Mouse (Mus musculus) fibroblast of lung, adult 2 months (primary cell): ENCODE data around the gene Prkar2a.

Experiments used
- DNase-seq: peaks from one replicate; pipeline ENCODE4 v3.0.0-alpha.2; 2011; ENCODE audit warnings: low read depth

Gene Prkar2a

DNA sequence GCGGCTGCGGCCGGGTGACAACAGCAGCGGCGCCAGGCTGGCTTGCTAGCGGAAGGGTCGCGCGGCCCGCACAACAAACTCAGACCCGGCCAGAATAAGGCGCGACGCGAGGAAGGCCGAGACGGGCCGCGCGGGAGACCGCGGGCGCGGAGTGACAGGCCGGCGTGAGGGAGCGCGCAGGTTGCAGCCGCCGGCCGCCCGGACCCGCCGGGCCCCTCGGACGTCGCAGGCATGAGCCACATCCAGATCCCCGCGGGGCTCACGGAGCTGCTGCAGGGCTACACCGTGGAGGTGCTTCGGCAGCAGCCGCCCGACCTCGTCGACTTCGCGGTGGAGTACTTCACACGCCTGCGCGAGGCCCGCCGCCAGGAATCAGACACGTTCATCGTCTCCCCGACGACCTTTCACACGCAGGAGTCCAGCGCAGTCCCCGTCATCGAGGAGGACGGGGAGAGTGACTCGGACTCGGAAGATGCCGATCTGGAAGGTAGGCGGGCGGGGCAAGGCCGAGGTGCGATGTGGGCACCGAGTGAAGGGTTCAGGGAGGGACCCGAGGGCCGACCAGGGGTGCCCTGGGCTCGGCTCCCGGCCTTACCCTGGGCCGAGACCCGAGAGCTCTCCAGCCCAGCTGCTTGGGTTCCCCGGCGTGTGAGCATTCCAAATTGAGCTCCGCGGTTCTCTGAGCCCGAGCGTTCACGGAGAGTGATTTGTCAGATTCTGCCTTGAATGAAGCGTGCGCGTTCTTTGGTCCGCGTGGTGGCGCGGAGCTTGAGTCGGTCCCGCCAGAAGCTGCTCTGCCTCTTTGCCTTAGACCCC, 3.3 kb downstream of the Prkar2a start:
- DNase-seq = no peak

DNA sequence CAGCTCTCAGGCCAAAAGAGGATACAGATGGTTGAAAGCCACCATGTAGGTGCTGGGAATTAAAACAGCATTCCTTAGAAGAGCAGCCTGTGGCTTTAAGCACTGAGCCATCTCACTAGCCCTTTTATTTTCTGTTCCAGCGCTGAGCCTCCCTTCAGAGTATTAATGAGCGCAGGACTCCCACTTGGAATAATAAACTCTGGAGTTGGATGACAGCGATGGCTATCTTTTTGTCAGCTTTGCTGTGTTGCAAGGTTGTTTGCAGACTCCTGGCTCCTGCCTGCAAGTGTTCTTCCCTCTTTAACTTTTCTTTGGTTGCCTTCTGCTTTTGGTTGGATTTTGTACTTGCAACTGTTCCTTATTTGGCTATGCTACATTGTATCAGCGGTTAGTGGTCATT, 4.8 kb downstream of the Prkar2a start:
- no peak for DNase-seq

DNA sequence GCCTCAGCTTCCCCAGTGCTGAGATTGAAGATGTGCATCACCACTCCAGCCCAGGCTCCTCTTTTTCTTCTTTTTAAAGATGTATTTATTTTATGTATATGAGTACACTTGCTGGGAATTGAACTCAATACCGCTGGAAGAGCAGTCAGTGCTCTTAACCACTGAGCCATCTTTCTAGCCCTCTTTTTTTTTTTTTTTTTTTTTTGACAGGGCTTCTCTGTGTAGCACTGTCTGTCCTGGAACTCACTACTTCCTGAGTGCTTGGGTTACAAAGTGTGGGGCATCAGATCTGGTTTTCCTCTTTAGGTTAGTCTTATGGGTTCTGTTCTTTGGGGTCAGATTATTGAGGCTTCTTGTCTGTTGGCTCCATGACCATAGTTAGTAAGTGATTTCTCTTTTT, 5.4 kb downstream of the Prkar2a start:
- no peak for DNase-seq

DNA sequence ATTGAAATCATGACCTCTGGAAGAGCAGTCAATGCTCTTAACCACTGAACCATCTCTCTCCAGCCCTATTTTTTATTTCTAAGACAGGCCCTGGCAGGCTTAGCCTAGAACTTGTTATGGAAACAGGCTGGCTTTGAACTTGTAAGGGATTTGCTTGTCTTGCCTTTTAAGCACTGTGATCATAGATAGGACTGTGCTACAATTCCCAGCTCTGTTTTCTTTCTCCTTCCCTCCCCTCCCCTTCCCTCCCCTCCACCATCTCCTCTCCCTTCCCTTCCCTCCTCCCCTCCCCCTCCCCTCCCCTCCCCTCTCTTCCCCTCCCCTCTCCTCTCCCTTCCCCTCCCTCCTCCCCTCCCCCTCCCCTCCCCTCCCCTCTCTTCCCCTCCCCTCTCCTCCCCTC, 13.4 kb downstream of the Prkar2a start:
- DNase-seq = no peak

DNA sequence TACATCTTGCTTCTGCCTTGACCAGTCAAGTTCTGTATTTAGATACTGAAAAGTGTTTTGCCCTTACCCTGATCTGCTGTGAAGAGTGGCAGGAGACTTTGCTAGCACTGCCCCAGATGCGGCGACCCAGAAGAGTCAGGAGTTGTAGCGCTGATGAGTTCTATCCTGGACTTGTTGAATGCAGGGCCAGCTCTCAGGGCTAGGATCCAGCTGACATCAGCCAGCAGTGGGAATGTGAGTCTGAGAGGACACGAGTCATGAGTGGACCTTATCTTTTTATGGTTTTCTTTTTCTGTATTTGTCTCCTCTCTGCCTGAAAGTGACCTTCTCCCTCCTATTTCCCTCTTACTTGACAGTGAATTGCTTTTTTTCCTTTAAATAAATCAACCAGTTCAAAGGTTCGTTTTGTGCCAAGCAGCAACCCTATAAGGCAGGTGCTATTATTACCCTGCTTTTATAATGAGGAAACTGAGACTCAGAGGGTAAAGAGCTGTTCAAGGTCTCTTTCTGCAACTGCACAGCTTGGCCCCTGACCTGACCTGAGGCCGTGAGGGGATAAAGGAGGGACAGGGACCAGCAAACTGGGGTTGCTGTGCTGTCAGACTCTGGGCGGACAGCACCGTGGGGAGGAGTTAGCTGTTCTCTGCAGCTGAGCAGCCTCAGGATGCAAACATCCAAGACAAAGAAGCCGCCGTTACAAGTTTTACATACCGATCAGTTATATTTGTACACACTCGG, 14.4 kb downstream of the Prkar2a start:
- DNase-seq = no peak

DNA sequence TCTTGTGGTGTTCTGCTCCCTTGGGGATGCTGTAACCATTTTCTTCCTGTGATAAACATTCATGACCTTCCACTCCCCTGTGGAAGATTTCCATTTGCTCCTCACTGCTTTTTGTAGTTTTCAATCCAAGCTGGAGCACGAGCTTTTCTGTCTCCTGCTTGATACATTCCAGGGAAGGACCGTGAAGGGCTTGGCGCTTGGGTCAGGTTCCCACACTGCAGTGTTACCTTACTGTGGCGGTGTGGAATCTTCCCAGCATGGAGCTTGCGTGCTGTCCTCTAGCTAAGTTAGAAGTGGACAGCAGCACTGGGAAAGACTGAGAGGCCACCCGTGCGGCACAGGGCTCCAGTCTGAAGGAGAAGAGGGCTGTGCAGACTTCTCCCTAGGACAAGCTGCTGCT, 15.5 kb downstream of the Prkar2a start:
- no peak for DNase-seq

DNA sequence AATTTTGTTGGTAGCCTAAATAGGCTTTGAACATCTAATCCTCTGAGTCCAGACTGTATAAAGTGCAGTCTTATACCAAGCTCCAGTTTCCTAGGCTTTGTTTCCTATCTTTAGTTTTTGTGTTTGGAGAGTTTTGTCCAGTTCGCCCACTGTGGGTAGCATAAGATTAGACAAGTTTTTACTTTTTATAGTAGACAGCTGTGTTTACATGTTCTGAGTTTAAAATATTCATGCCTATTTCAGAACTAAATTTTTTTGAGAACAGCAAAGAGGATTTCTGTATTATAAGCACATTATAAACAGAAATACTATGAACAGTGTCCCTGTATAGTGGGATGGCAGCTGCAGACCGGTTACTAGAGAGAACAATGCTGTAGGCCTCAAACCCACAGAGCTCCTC, 18.1 kb downstream of the Prkar2a start:
- DNase-seq = no peak

DNA sequence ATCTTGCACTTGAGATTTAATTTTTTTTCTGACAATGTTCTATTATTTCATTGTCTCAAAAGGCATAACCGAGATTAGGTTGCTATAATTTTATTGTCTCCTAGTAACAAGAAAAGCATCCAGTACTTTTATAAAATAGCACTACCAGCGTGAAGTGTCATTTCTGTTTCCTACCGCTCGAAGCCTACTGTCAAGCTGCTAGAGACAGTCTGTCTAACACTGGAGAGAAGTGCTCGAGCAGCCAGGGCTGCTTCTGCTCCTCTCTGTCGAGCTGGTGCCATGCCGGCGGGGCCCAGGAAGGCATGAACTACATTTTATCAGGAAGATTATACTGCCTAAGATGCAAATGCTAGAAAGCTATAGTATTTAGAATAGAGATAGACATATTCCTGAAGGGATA, 19.7 kb downstream of the Prkar2a start:
- DNase-seq = no peak

DNA sequence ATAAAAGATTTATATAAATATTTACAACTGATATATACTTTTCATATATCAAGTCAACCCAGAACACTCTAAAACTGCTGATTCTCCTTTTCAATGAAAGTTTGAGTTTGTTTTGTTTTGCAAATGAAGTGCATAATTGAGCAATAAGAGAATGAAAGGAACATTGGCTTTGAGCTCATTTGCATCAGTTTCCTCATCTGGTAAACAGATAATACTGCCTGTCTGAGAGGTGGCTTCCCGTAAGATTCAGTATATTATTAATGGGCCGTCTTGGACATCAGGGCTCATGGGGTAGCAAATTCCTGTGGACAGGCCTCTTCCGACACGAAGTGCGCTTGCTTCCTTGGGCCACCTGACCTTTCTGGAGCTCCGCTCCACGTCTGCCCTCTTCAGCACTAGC, 21.7 kb downstream of the Prkar2a start:
- DNase-seq = no peak

DNA sequence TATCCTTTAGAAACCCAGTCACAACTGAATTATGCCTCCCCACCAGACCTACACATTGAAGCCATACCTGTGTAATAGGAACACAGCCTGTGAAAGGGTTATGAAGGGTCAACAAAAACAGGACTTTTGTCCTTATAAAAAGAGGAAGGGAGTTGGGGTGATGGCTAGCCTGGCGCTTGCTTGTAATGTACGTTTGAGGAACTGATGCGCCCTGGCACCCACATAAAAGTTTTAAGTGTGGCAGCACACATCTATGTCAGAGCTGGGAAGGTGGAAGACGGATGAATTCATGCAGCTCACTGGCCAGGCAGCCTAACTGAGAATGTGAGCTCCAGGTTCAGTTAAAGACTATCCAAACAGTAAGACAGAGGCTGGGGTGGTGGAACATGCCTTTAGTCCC, 27.1 kb downstream of the Prkar2a start:
- DNase-seq = no peak

DNA sequence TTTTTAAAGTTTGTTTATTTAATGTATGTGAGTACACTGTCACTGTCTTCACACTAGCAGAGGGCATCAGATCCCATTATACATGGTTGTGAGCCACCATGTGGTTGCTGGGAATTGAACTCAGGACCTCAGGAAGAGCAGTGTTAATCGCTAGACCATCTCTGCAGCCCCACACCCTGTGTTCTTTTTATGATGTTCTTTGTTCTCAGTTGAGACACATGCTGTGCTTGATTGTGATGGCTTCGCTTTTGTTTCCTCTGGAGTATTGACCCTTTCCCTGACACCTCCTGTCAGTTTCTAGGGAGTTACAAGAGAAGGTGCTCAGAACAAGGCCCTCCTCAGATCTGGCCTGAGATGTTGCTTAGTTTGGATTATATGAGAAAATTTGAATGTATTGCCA, 34.6 kb downstream of the Prkar2a start:
- DNase-seq = no peak

DNA sequence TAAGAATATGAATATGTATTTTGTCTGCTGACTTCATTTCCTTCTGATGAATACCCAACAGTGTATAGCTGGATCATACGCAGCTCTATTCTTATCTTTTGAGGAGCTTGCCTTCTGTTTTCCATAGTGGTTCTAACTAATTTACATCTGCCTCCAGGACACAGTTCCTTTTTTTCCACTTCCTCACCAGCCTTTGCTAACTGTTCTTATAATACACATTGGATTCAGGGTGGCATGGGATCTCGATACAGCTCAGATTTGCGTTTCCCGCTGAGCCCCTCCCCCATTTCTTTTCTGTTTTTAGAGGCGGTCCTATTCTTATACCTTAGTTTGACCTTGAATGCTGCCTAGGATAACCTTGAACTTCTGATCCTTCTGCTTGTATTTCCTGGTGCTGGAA, 37.0 kb downstream of the Prkar2a start:
- DNase-seq = no peak

DNA sequence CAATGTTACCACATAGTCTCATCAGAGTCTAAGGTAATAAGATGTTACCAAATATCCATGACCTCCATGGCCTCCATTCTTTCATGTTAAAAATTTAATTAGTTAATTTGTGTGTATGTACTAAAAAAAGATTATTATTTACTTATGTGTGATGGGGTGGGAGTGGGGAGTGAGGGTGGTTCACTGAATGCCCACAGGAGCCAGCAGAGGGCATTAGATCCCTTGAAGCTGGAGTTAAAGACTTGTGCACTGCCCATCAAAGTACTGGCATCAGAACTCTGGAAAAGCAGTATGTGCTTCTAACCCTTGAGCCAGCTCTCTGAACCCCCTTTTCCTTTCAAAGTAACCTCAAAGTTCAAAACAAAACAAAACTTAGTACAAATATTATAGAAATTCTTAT, 39.9 kb downstream of the Prkar2a start:
- DNase-seq = no peak

DNA sequence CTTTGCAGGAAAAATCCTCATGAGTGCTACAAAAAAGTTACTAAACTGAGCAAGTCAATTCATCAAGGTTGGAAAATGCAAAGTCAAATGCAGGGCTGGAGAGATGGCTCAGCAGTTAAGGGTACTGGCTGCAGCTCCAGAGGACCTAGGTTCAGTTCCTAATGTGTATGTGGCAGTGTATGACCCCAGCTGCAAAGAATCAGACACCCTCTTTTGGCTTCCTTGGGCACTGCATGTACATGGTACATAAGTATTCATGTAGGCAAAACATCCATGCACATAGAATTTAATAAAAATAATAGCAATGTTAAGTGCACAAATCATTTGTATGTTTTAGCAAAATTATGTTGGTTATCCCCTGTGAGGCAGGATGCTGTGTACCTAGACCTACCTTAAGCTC, 43.3 kb downstream of the Prkar2a start:
- no peak for DNase-seq

DNA sequence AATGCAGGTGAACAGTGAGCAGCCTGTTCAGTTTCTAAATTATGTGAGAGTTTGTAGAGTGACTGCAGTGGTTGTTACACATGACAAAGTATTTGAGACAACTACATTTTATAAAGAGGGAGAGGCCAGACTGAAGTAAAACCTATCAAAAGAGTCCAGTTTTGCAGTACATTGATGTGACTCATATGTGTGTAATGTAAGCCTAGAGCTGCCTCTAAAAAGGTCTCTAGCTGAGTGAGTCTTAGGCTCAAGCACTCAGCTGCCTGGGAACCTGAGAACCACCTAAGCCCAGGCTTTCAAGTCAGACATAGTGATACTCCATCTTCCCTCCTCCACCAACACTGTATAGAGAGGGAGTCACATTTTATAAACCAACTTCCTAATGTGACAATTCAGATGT, 45.5 kb downstream of the Prkar2a start:
- no peak for DNase-seq

DNA sequence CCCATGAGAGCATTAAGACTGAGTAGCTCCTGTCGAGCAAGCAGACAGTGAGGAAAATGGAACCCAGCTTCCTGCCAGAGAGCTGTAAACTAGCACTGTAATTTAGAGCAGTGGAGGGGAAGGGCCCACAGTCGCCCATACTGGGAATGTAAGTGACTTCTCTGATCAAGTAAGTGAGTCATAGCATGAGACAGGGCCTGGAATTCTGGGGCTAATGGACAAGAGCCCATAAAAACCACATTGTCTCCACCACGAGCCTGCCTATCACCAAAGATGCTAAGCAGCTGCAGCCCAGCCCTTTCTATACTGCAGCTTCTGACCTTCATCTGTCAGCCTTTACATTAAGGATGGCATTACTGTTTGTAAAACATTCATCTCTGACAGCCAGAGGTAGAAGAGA, 50.1 kb downstream of the Prkar2a start:
- peak; percentile 80 for DNase-seq

DNA sequence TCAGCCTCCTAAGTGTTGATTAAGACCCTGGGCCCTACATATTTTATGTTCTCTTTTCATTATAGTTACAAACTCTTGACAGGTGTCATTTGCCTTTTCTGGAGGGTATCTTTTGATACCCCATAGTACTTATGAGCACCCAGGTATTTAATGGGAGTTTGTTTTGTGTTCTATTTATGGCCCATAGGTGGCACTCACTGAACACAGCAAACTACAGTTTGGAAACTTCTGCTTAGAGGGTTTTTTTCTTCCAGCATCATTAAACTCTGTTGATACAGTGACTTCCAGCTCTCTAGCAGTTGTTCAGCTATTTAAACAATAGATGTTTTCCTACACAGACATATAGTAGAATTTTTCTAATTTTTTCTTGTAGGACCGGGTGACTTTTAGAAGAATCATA, 50.9 kb downstream of the Prkar2a start:
- DNase-seq = no peak

DNA sequence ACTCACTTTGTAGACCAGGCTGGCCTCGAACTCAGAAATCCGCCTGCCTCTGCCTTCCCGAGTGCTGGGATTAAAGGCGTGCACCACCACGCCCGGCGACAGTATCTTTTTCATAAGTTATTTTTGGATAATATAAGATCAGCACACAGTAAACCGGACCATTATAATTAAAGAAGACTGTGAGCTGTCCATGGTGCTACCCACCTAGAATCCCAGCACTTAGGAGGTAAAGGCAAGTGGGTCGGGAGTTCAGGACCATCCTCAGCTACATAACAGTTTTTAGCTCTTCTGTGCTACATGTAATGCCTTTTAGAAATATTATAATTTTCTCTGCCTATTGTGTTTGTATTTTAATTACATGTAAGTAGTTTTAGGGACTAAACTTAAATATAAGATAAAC, 52.9 kb downstream of the Prkar2a start:
- no peak for DNase-seq

DNA sequence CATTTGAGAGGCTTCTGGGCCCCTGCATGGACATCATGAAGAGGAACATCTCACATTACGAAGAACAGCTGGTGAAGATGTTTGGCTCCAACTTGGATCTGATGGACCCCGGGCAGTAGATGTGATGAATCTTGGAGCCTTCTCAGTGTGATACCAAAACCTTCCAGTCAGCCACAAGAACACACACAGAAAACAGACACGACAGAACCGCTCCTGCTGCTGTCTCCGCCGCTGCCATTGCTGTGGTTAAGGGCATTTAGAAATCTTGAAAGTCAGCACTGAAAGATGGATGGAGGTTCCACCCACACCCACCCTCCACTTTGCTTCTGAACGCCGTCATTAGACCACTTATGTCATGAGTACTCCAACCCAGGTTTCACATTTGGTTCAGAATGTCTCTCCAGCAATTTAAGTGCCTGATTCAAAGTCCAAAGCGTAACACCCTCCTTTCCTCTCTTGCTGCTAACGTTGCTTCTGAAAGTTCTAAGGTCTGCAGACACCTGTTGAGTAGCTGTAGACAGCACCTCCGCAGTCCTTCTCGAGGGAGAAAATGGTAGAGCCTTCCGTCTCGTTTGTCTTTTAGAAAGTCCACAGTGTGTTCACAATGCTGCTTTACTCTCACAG, 57.9 kb downstream of the Prkar2a start:
- DNase-seq = no peak

DNA sequence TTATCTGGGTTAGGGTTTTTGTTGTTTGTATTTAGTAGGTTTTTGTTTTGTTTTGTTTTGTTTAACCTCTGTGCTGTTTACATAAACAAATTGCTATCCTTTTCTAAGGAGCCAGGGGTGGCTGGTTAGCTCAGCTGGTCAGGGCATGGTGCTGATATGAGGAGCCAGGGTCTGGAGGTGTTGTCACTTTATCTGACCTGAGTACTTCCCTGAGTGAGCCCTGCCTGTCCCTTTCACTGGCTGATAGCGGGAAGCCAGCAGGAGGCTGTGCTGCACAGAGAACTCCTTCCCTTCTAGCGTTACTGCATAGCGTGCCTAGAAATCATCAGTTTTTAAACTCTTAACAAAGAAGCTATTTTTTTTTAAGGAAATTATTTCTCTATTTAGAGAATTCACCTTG, 58.6 kb downstream of the Prkar2a start:
- no peak for DNase-seq

DNA sequence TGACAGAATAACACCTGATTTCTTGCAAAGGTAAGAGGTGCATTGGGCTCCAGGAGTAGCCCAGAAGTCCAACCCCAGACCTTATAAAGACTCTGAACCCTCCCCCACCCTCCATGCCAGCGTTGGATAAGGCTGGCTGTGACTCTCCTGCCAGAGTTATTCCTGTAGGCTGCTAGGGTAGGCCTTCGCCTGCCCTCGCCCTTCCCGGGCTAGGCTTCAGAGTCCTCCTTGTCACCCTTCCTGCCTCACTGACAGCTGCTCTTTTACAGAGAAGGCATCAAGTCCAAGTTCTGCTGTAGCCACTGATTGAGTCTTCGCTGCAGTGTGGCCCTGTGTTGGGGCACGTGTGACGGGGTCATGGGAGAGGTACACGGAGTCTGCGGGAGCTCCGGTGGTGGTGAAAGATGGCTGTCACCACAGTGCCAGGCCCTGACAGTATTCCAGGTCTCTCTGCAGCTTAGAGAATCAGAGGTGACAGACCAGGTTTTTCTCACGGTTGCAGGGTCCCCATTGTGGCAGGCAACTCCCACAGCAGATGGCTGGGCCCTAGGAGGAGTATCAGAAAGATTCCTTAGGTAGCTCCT, 59.6 kb downstream of the Prkar2a start:
- no peak for DNase-seq

DNA sequence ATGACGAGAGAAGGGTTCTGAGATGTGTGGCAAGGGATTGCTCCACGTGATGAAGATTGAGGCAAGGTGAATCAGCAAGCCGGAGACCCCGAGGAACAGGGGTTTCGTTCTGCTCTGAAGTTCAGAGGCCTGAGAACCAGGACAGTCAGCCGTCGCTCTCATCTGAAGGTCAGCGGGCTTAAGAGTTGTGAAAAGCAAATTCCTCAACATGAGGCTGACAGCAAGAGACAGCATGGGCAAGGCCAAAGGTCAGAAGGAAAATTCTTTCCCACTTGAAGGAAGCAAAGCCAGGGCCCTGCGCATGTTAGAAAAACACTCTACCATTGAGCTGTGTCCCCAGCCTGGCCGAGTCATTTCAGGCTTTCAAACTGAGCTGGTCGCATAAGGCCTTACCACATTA, 61.5 kb downstream of the Prkar2a start:
- DNase-seq = no peak
